Mouse (Mus musculus) liver, postnatal 0 days (tissue): ENCODE results near the gene Rasl10b. TPM values are rescaled to one million over a fixed set of nuclear protein-coding genes. Genes with fewer than 3 reads are reported as not detected.

Experiments used
- ATAC-seq: fragments of 200-750 bp; cut with Nextera tagmentation; 2 replicates; pipeline ENCODE4 v1.8.0; 2017; ENCODE audit warnings: mild to moderate bottlenecking, moderate library complexity
- DNase-seq: peaks from one replicate; pipeline ENCODE4 v3.0.0-alpha.2; 2016
- H3K27ac ChIP-seq: fragments of 300-500 bp; sonication (generic); 2 replicates; pipeline ENCODE4 v1.5.1; 2014; ENCODE audit warnings: antibody characterized with exemption, moderate library complexity, mild to moderate bottlenecking, low read depth
- H3K27me3 ChIP-seq: fragments of 300-500 bp; sonication (generic); 2 replicates; pipeline ENCODE4 v1.6.1; 2014; ENCODE audit warnings: low read length, control low read depth, mixed read lengths; ENCODE audit not compliant: insufficient read depth
- H3K36me3 ChIP-seq: fragments of 300-500 bp; sonication (generic); replicated peaks from 2 replicates; pipeline ENCODE4 v1.6.1; 2014; ENCODE audit warnings: mild to moderate bottlenecking, control low read depth, low read length, moderate library complexity, mixed read lengths; ENCODE audit not compliant: insufficient read depth
- H3K4me1 ChIP-seq: fragments of 300-500 bp; sonication (generic); 2 replicates; pipeline ENCODE4 v1.6.1; 2014; ENCODE audit warnings: antibody characterized with exemption, mild to moderate bottlenecking, control low read depth; ENCODE audit not compliant: insufficient read depth
- H3K4me2 ChIP-seq: fragments of 300-500 bp; sonication (generic); 2 replicates; pipeline ENCODE4 v1.6.1; 2014; ENCODE audit warnings: low read depth, mild to moderate bottlenecking, low read length, moderate library complexity, mixed read lengths
- H3K4me3 ChIP-seq: fragments of 300-500 bp; sonication (generic); 2 replicates; pipeline ENCODE4 v1.5.1; 2014; ENCODE audit warnings: low read depth, low read length
- H3K9ac ChIP-seq: fragments of 300-500 bp; sonication (generic); replicated peaks from 2 replicates; pipeline ENCODE4 v1.6.1; 2014; ENCODE audit warnings: mild to moderate bottlenecking, moderate library complexity
- H3K9me3 ChIP-seq: fragments of 300-500 bp; sonication (generic); 2 replicates; pipeline ENCODE4 v1.6.1; 2016; ENCODE audit warnings: mild to moderate bottlenecking, control low read depth, low read length, mixed read lengths
- CTCF ChIP-seq: sonication (generic); IDR thresholded peaks from 2 replicates; pipeline ENCODE4 v1.5.1; 2016; ENCODE audit warnings: antibody characterized with exemption, low read depth
- EP300 ChIP-seq: IDR thresholded peaks from 2 replicates; pipeline ENCODE4 v1.6.1; 2016; ENCODE audit warnings: antibody characterized with exemption, low read depth, mild to moderate bottlenecking
- WGBS: fragments of 180-500 bp; shearing (Covaris S2); extraction: QIAGEN DNeasy Blood & Tissue Kit; methylation state at CpG from one replicate; pipeline ENCODE4 v1.1.7; 2014; ENCODE audit not compliant: insufficient replicate concordance; 5-methylcytosine and 5-hydroxymethylcytosine counted together
- polyA plus RNA-seq: library from polyadenylated mRNA; unstranded; fragments of >200 nt; fragmentation: Nextera tagmentation; extraction: Ambion mirVana; gene quantifications from 2 replicates; pipeline ENCODE4 v1.2.1, GENCODE M21; 2015

The Rasl10b gene
- polyA plus RNA-seq, 1 experiment from 2014 or later, result not detected

GRCm38 (mm10) chr11:83408242-83408641, 695 bp upstream of the Rasl10b start:
- Histone ChIP-seq H3K9me3 (no peaks in the 10 kb centered on the region), H3K4me1 (peaks cover 5% of the 10 kb centered on the region), H3K4me3 (no peak overlapping the region), H3K4me2 (no peak overlapping the region), H3K9ac (no peak overlapping the region), H3K36me3 (no peaks in the 10 kb centered on the region; the same call in 1 of the 2 replicates), H3K27me3 (peaks cover 35% of the 10 kb centered on the region), H3K27ac (no peak overlapping the region)
- DNase-seq, result no peak
- no peak for ATAC-seq
- TF ChIP-seq EP300, result no peak
- TF ChIP-seq CTCF, result no peak
- WGBS, result 34% methylated on average over 8 of the region's 8 CpGs

GRCm38 (mm10) chr11:83409792-83410291, 905 bp downstream of the Rasl10b start:
- no peaks in the 10 kb centered on the region for H3K36me3 ChIP-seq
- H3K27ac ChIP-seq, result no peak overlapping the region
- DNase-seq, result no peak
- peak overlapping the region; percentile 51 for H3K4me3 ChIP-seq
- peaks cover 5% of the 10 kb centered on the region for H3K4me1 ChIP-seq
- no peaks in the 10 kb centered on the region for H3K9me3 ChIP-seq
- H3K9ac ChIP-seq, result peak overlapping the region; percentile 41; the same call in 1 of the 2 replicates
- TF ChIP-seq CTCF, result no peak
- no peak for TF ChIP-seq EP300
- H3K4me2 ChIP-seq, result peak overlapping the region; percentile 92
- H3K27me3 ChIP-seq, result peaks cover 35% of the 10 kb centered on the region
- 2% methylated on average over 16 of the region's 40 CpGs for WGBS
- no peak; the same call in 1 of the 2 replicates for ATAC-seq

GRCm38 (mm10) chr11:83410510-83410909, 1.6 kb downstream of the Rasl10b start:
- H3K4me2 ChIP-seq, result no peak overlapping the region
- H3K9me3 ChIP-seq, result no peaks in the 10 kb centered on the region
- H3K27me3 ChIP-seq, result peaks cover 35% of the 10 kb centered on the region
- no peak overlapping the region for H3K9ac ChIP-seq
- no peak overlapping the region for H3K27ac ChIP-seq
- ATAC-seq, result no peak
- no peaks in the 10 kb centered on the region for H3K36me3 ChIP-seq
- TF ChIP-seq CTCF (no peak), EP300 (no peak)
- peaks cover 5% of the 10 kb centered on the region for H3K4me1 ChIP-seq
- 53% methylated on average over 6 of the region's 6 CpGs for WGBS
- no peak overlapping the region for H3K4me3 ChIP-seq
- no peak for DNase-seq

GRCm38 (mm10) chr11:83417080-83417479, 8.1 kb downstream of the Rasl10b start:
- Histone ChIP-seq H3K9me3 (no peaks in the 10 kb centered on the region), H3K4me3 (no peak overlapping the region), H3K27ac (no peak overlapping the region), H3K4me2 (no peak overlapping the region), H3K36me3 (no peaks in the 10 kb centered on the region), H3K9ac (no peak overlapping the region), H3K4me1 (no peaks in the 10 kb centered on the region; the same call in 1 of the 2 replicates), H3K27me3 (peaks cover 39% of the 10 kb centered on the region)
- TF ChIP-seq EP300 (no peak), CTCF (no peak)
- WGBS, result 11% methylated on average over 5 of the region's 5 CpGs
- DNase-seq (peak; percentile 66), ATAC-seq (no peak)

- Histone ChIP-seq H3K4me1 (no peaks in the 10 kb centered on the region; the same call in 1 of the 2 replicates), H3K27ac (no peak overlapping the region), H3K36me3 (no peaks in the 10 kb centered on the region), H3K27me3 (peaks cover 34% of the 10 kb centered on the region), H3K9ac (no peak overlapping the region), H3K4me3 (no peak overlapping the region), H3K4me2 (no peak overlapping the region), H3K9me3 (no peaks in the 10 kb centered on the region)
- 77% methylated on average over 7 of the region's 7 CpGs for WGBS
- no peak for ATAC-seq
- no peak for DNase-seq
- no peak for TF ChIP-seq CTCF
- TF ChIP-seq EP300, result no peak
These were observed 8.8 kb downstream of the Rasl10b start for GRCm38 (mm10) chr11:83417708-83418107.

GRCm38 (mm10) chr11:83418566-83418965, 9.6 kb downstream of the Rasl10b start:
- Histone ChIP-seq H3K4me1 (no peaks in the 10 kb centered on the region; the same call in 1 of the 2 replicates), H3K27me3 (peaks cover 33% of the 10 kb centered on the region), H3K4me2 (no peak overlapping the region), H3K9ac (no peak overlapping the region), H3K36me3 (no peaks in the 10 kb centered on the region), H3K4me3 (no peak overlapping the region), H3K27ac (no peak overlapping the region), H3K9me3 (no peaks in the 10 kb centered on the region)
- ATAC-seq, result no peak
- TF ChIP-seq CTCF, result peak; percentile 20; the same call in 1 of the 2 replicates
- TF ChIP-seq EP300, result no peak
- no peak for DNase-seq
- 6% methylated on average over 37 of the region's 38 CpGs for WGBS

- no peak overlapping the region for H3K27ac ChIP-seq
- 22% methylated on average over 4 of the region's 4 CpGs for WGBS
- H3K9me3 ChIP-seq, result no peaks in the 10 kb centered on the region
- ATAC-seq (no peak), DNase-seq (no peak)
- H3K36me3 ChIP-seq, result no peaks in the 10 kb centered on the region
- H3K27me3 ChIP-seq, result peaks cover 33% of the 10 kb centered on the region
- H3K4me2 ChIP-seq, result no peak overlapping the region
- H3K4me3 ChIP-seq, result no peak overlapping the region
- H3K9ac ChIP-seq, result no peak overlapping the region
- H3K4me1 ChIP-seq, result no peaks in the 10 kb centered on the region; the same call in 1 of the 2 replicates
- peak; percentile 55 for TF ChIP-seq CTCF
- TF ChIP-seq EP300, result no peak
These were observed 11.4 kb downstream of the Rasl10b start for GRCm38 (mm10) chr11:83420338-83420737.
